Mouse (Mus musculus) cerebellum, postnatal 36 days (tissue): ENCODE data around the gene Cpsf6.
"Not testable (repeated sequence)": the region's sequence is repeated elsewhere in the genome, so short reads cannot be mapped to it uniquely, and the experiment has no call there.

Source experiments
- DNase-seq, 2 experiments: peaks; one replicate each; pipeline ENCODE4 v3.0.0; 2021 to 2022; ENCODE audit warnings: mixed read lengths in 2 of 2

Cpsf6 gene

DNA sequence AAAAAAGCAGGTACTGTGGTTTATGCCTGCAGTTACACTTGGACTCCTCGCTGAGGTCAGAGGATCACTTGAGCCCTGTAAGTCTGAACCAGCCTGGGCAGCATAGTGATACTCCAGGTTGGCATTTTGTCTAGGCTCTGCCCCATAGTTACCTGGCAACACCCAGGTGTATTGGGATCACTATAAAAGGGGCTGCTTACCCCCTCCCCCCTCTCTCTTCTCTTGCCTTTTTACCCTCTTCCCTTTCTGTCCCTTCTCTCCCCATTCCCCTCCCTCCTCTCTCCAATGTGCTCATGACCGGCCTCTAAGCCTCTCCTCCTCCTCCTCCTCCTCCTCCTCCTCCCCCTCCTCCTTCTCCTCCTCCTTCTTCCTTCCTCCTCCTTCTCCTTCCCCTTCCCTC lies 19.4 kb upstream of the Cpsf6 start:
- no peak for DNase-seq

GRCm38 (mm10) chr10:117398044-117398780 lies 18.4 kb upstream of the Cpsf6 start:
- no peak for DNase-seq

DNA sequence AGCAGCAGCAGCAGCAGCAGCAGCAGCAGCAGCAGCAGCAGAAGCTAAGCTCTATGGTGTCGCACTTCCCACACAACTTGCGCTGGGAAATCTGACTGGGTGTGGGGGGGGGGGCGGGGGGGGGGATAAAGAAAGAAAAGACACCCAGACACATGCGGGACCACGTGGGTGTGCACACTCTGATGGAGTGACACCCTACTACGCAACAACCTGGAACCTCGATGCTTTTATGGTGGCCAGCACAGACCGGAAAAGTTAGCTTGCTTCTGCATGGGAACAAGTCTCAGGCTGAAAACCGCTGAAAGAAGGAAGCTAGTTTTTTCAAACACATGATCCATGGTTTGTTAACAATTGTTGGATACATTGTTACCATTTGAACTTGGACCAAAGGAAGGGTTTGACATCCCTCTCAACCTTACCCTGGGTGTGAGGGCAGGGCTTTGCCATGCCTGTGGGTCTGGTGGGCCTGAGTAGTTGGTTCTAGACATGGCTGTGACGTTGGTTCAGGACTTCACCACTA lies 17.4 kb upstream of the Cpsf6 start:
- DNase-seq, result no peak

DNA sequence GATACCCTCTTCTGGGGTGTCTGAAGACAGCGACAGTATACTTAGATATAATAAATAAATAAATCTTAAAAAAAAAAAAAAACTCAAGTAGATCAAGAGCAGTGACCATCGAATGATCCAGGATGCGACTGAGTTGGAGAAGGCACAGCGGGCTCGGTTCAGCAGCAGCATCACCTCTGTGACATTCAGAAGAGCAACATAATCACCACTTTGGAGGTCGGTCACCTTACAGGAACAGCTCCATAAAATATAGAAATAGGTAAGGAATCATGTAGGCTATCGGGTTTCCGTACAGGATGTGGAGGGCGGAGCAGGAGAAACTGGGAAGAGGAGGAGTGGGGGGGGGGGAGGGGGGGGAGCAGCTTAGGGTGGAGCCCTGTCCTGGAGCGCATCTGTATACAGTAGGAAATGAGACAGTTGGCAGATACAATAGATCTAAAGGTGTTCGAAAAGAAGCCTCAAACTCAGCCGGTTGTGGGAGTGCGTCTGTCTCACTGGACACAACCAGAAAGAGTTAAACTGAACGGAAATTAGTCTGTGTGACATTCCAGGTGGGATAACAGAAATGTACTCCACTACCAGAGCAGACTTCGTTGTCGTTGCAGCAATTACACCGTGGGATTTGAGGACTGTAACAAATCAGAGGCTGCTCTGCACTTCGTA lies 16.7 kb upstream of the Cpsf6 start:
- no peak for DNase-seq

GRCm38 (mm10) chr10:117395801-117396200 lies 16.0 kb upstream of the Cpsf6 start:
- no peak for DNase-seq

- DNase-seq, result no peak
These were observed 15.1 kb upstream of the Cpsf6 start for GRCm38 (mm10) chr10:117394738-117395550.

DNA sequence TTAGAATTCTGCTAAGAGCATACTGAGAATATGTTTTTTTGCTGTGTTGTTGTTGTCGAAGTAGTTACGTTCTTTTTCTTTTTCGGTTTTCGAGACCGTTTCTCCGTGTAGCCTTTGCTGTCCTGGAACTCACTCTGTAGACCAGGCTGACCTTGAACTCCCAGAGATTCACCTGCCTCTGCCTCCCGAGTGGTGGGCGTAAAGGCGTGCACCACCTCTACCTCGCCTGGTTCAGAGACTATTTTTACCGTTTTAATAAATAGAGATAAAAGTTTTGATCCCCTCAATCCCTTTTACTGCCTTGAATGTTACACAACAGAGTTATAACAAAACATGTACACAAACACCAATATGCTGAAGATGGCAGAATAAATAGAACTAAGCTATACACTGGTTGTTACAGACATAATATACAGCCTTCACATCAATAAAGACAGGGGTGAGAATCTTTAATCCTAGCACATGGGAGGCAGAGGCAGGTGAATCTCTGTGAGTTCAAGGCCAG lies 14.1 kb upstream of the Cpsf6 start:
- no peak for DNase-seq

DNA sequence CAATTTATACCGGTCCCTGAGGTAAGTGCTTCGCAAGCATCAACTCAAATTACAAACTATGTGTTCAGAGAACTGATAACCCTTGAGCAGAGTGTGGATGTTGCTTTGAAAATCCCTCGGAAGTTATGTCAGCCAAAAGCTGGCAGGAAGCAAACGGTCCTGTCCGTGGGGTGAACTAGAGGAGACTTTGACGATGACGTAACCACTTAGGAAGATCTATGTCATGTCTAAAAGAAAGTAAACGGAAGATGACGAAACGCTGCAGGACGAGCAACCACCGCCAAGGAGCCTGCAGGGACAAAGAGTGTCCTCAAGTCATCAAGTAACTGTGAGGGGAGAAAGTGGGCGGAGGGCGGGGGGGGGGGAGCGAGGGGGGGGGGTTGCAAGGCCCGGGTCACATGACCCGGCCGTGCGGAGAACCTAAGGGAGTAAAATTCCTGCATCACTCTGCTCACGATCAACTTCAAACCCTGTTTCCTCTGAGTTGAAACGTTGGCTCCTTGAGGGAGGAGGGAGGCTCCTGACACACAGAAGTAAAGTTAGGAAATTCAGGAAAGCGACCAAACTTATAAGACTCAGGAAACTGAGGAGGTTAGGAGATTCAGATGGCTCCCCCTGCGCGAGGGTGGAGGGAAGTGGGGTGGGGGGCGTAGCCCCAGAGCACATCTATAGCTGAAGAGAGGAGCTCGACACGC lies 13.5 kb upstream of the Cpsf6 start:
- no peak for DNase-seq

DNA sequence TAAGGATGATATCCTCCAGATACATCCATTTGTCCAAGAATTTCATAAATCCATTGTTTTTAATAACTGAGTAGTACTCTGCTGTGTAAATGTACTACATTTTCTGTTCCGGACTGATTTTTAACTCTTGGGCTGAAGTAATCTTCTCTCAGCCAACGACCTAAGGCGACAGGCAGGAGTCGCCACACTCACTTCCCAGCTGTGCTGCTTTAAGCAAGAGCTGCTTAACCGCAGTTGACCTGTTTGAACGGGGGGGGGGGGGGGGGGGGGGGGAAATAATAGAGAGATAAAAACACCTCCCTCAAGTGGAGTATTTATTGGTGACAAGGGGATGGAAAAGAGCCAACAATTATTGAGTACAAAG lies 13.0 kb upstream of the Cpsf6 start:
- no peak for DNase-seq

DNA sequence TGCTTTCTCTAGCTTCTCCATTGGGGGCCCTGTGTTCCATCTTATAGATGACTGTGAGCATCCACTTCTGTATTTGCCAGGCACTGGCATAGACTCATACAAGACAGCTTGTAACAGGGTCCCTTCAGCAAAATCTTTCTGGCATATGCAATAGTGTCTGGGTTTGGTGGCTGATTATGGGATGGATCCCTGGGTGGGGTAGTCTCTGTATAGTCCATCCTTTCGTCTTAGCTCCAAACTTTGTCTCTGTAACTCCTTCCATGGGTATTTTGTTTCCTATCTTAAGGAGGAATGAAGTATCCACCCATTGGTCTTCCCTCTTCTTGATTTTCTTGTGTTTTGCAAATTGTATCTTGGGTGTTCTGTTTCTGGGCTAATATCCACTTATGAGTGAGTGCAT lies 12.6 kb upstream of the Cpsf6 start:
- not testable (repeated sequence) for DNase-seq

GRCm38 (mm10) chr10:117391801-117392200 lies 12.0 kb upstream of the Cpsf6 start:
- DNase-seq, result no peak

DNA sequence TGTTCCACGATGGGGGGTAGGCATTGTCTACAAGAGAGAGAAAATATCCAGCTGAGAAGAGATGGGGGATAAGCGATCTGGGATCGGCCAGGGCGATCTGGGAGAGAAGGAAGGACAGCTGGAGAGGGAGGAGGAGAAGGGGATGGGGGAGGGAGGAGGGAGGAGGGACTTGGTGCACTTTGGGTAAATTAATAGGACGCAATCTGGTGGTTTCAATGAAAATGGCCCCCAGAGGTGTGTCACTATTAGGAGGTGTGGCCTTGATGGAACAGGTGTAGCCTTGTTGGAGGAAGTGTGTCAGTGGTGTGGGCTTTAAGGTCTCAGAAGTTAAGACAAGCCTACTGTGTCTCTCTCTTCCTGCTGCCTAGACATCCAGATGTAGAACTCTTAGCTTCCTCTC lies 11.2 kb upstream of the Cpsf6 start:
- no peak for DNase-seq

DNA sequence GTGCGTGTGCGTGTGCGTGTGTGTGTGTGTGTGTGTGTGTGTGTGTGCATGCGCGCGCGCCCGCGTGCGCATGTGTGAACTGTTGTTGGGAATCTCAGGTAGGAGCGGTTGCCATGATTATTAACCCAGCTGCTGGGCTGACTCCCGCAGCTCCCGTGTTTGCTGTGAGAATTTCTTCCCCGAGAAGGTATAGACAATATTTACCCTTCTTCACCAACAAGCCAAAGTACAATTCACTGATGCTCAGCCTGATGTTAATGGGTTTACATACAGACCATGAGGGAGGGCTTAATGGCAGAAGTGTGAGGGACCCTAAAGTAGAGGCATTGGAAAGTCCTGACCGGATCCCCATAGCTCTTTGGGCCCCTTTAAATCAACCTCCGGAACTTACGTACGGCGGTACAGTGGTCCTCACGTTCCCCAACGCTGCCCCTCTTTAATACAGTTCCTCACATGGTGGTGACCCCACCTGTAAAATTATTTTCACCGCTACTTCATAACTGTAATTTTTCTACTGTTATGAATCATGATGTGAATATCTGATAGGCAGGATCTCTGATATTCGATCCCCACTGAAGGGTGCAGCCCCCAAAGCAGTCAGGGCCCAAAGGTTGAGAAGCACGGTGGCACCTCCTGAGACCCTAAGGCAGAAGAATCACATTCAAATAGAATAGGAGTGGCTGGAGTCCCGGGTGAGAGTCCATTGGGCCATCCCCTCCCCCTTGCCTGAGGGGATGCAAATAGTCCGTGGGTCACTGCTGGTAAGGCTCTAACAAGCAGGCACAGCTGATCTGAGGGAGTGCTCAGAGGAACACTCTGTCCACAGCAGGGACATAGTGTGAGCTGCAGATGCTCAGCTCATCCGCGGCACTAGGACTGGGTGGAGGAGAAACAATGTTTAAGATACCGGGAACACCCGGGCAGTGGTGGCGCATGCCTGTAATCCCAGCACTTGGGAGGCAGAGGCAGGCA lies 10.4 kb upstream of the Cpsf6 start:
- DNase-seq, result no peak

- DNase-seq, result no peak
These were observed 9.5 kb upstream of the Cpsf6 start for GRCm38 (mm10) chr10:117389371-117389740.

DNA sequence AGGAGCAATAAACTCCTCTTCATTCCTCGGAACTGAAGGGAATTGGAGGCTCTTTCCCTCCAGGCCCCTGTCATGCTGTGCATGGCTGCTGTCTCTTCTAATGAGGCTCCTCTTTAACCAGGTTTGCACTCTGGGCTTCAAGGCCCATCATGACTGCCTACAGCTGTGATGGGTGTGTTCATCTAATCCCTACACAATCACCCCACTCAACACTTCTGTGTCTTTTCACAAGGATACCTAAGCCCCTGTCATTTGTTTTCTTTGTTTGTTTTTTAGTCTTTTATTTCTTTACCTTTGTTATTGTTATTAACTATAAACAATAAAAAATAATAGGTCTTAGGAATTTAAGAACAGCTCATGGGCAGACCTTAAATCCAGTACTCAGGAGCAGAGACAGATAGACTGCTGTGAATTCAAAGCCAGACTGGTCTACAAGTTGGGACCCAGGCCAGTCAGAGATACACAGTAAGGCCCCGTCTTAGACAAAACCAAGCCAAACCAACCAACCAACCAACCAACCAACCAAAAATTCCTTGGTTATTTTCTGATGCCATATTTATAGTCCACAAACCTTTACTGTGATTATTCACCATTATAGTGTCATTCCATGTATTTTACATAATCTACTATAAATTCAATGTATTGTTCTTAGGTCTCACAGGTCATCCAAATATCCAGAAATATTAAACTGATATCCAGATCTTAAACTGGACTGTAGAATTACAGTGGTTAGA lies 9.0 kb upstream of the Cpsf6 start:
- no peak for DNase-seq

- not testable (repeated sequence) for DNase-seq
These were observed 8.3 kb upstream of the Cpsf6 start for GRCm38 (mm10) chr10:117387961-117388636.

DNA sequence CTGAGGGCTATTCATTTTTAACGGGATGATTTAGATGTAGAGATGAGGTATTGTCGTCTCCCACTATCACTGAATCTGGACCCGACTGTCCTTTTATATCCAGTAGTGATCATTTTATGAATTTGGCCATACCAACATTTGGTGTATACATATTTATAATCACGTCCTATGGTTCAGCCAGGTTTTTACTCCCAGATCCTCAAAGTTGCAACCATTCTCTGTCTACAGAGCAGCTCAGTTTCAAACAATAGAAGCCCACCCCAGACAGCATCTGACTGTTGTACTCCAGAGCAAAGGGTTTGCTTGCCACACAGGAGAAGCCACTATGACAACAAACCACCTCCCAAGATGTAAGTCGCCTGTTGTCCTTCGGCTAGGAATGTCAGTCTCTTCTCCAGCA lies 7.2 kb upstream of the Cpsf6 start:
- no peak for DNase-seq

- no peak for DNase-seq
These were observed 6.4 kb upstream of the Cpsf6 start for GRCm38 (mm10) chr10:117386261-117386660.

DNA sequence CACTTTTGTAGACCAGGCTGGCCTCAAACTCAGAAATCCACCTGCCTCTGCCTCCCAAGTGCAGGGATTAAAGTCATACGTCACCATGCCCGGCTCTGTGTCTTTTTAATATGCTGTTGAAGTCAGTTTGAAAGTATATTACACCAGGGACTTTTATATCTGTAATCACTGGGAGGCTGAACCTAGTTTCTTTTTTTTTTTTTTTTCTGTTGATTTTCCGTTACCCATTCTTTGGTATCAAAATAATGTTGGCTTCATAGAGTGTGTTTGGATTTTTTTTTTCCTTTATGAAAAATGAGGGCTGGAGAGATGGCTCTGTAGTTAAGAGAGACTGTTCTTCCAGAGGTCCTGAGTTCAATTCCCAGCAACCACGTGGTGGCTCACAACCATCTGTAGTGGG lies 5.6 kb upstream of the Cpsf6 start:
- DNase-seq, result no peak

- DNase-seq, result no peak
These were observed 5.2 kb upstream of the Cpsf6 start for GRCm38 (mm10) chr10:117385086-117385430.
